Mouse (Mus musculus) left cerebral cortex, postnatal 36 days (tissue): ENCODE data around the gene Ubac1. TPM values are rescaled to one million over a fixed set of nuclear protein-coding genes. Genes with fewer than 3 reads are reported as not detected.

ENCODE experiments used
- DNase-seq, 2 experiments: peaks; one replicate each; pipeline ENCODE4 v3.0.0; 2021 to 2022; ENCODE audit warnings: low spot score in 2 of 2, mixed read lengths in 1 of 2
- intact Hi-C: fragments of 180-260 bp; cut with DNase I; formaldehyde crosslinking; loops from one replicate; pipeline ENCODE4 v1.15.1; 2025
- total RNA-seq, 2 experiments: library from RNA; stranded (reverse); gene quantifications; 2 replicates each; pipeline ENCODE4 v1.2.3; 2021

Ubac1 gene
- total RNA-seq, 2 experiments from 2014 or later = 63.2 to 64.8 TPM

GRCm38 (mm10) chr2:25982426-25983091 is 39.0 kb downstream of the Ubac1 start:
- intact Hi-C loops = loop anchor here (2.0 to 5.0 kb wide), 3 partner anchors 38 to 120 kb away; partner anchors contain the start of genes Kcnt1 and Ubac1
- peak in 1 of 2 experiments; percentile 55 for DNase-seq

GRCm38 (mm10) chr2:25982052-25982425 is 39.5 kb downstream of the Ubac1 start:
- peak in 1 of 2 experiments; percentile 36 for DNase-seq
- intact Hi-C loops = loop anchor here (2.0 to 5.0 kb wide), 3 partner anchors 39 to 119 kb away; partner anchors contain the start of genes Kcnt1 and Ubac1

- intact Hi-C loops = no loop called here
- DNase-seq = no peak
Measured at GRCm38 (mm10) chr2:25978997-25979396, 42.5 kb downstream of the Ubac1 start.

GRCm38 (mm10) chr2:25977587-25978239 is 43.8 kb downstream of the Ubac1 start:
- no peak for DNase-seq
- intact Hi-C loops = no loop called here

- intact Hi-C loops = no loop called here
- DNase-seq = no peak
Measured at GRCm38 (mm10) chr2:25975141-25975770, 46.3 kb downstream of the Ubac1 start.

- DNase-seq = peak in 1 of 2 experiments; percentile 30
- intact Hi-C loops = no loop called here
Measured at GRCm38 (mm10) chr2:25970426-25970825, 51.1 kb downstream of the Ubac1 start.

GRCm38 (mm10) chr2:25969319-25969718 is 52.2 kb downstream of the Ubac1 start:
- no peak for DNase-seq
- intact Hi-C loops = no loop called here

GRCm38 (mm10) chr2:25949291-25949690 is 72.3 kb downstream of the Ubac1 start:
- intact Hi-C loops = no loop called here
- DNase-seq = no peak

Other genes starting within 250 kb of the Ubac1 start
- not detected for gene Lcn11, start 244.7 kb downstream of the Ubac1 start, total RNA-seq
- not detected for gene Gm13539, start 239.5 kb downstream of the Ubac1 start, total RNA-seq
- gene Glt6d1, start 205.9 kb downstream of the Ubac1 start, total RNA-seq = not detected
- not detected for gene Lcn9, start 198.6 kb downstream of the Ubac1 start, total RNA-seq
- not detected for gene Sohlh1, start 174.5 kb downstream of the Ubac1 start, total RNA-seq
- gene Kcnt1, start 158.0 kb downstream of the Ubac1 start, total RNA-seq = 100 to 1,000 TPM; 100 to 155 TPM
- gene Camsap1, start 38.5 kb downstream of the Ubac1 start, total RNA-seq = 100 to 1,000 TPM; 154 to 163 TPM
- gene Nacc2, start 101.5 kb upstream of the Ubac1 start, total RNA-seq = 10 to 100 TPM; 69.8 to 75.7 TPM
- under 1 TPM in 1 of 2 experiments, not detected in 1; 0.15 TPM for gene Lhx3, start 186.5 kb upstream of the Ubac1 start, total RNA-seq
- gene Qsox2, start 215.8 kb upstream of the Ubac1 start, total RNA-seq = 10 to 100 TPM; 22.8 to 23.3 TPM